In the genomic region with DNA sequence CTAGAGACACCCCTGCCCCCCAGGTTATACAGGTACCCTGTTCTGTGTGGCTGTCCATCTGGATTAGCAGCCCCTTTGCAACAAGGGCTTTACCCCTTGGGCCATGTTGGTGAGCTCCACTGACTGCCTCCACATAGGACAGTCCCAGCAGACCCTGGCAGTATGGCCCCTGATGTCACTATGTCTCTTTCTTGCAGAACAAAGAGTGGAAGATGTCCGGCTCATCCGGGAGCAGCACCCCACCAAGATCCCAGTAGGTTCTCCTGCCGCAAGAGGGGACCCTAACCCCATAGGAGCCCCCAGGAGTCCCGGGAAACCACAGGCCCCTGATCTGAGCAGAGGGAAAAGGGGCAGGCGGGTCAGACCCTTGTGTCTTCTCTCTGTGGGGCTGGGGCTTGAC, we compare ENCODE assay signal across 26 mouse cellular contexts. TPM values are rescaled to one million over a fixed set of nuclear protein-coding genes. Genes with fewer than 3 reads are reported as not detected.
"Had no signal": no experiment of that assay in that cellular context is flagged by ENCODE, and none has a peak within 500 bp of the region (broad histone marks: within the 10 kb centered on the region; RNA-seq: fewer than 3 reads in every experiment).

No protein-coding gene starts in this region.

- H3K9me3 ChIP-seq: kidney, embryonic 15.5 days; limb, embryonic 12.5 days; limb, embryonic 15.5 days; midbrain, embryonic 12.5 days; midbrain, embryonic 15.5 days; neural tube, embryonic 12.5 days; neural tube, embryonic 15.5 days had no signal

- H3K9ac ChIP-seq: kidney, embryonic 15.5 days; limb, embryonic 12.5 days; limb, embryonic 15.5 days; liver, embryonic 14.5 days; liver, postnatal 0 days; lung, embryonic 14.5 days; midbrain, embryonic 12.5 days; midbrain, embryonic 15.5 days; neural tube, embryonic 12.5 days; neural tube, embryonic 15.5 days had no signal

- ATAC-seq: liver, postnatal 0 days; lung, postnatal 0 days; midbrain, embryonic 15.5 days had no signal

- H3K4me3 ChIP-seq: kidney, embryonic 15.5 days; limb, embryonic 12.5 days; limb, embryonic 15.5 days; midbrain, embryonic 12.5 days; midbrain, embryonic 15.5 days; neural tube, embryonic 12.5 days; neural tube, embryonic 15.5 days had no signal

- H3K4me2 ChIP-seq: kidney, embryonic 15.5 days; limb, embryonic 12.5 days; limb, embryonic 15.5 days; liver, embryonic 11.5 days; lung, embryonic 14.5 days; midbrain, embryonic 15.5 days; neural tube, embryonic 12.5 days; neural tube, embryonic 15.5 days had no signal

- H3K27ac ChIP-seq: limb, embryonic 12.5 days; liver, embryonic 14.5 days; macrophage; midbrain, embryonic 12.5 days; midbrain, embryonic 15.5 days; neural tube, embryonic 12.5 days; neural tube, embryonic 15.5 days; stomach, postnatal 0 days had no signal

- H3K27me3 ChIP-seq: kidney, embryonic 15.5 days; limb, embryonic 12.5 days; limb, embryonic 15.5 days; midbrain, embryonic 12.5 days; midbrain, embryonic 15.5 days; neural tube, embryonic 12.5 days; neural tube, embryonic 15.5 days had no signal

- DNase-seq: liver, postnatal 0 days; lung, embryonic 14.5 days; right cerebral cortex, adult 18-20 months; right cerebral cortex, postnatal 14 days; right cerebral cortex, postnatal 4 days; thymus, adult 2 months; thymus, postnatal 14 days; thymus, postnatal 4 days had no signal

RNA-seq across cellular contexts. Expression of a gene that starts 49.2 kb away (rescaled TPM):
- total RNA-seq: layer of hippocampus, postnatal 25 days; left cerebral cortex, adult 18-20 months; left cerebral cortex, postnatal 10 days; left cerebral cortex, postnatal 36 days; megakaryocyte, adult 5-6 weeks had no signal
- polyA plus RNA-seq: kidney, embryonic 15.5 days; limb, embryonic 12.5 days; limb, embryonic 15.5 days; liver, embryonic 11.5 days; liver, embryonic 14.5 days; liver, postnatal 0 days; lung, embryonic 14.5 days; lung, postnatal 0 days; macrophage; midbrain, embryonic 12.5 days; midbrain, embryonic 15.5 days; neural tube, embryonic 12.5 days; neural tube, embryonic 15.5 days; stomach, embryonic 14.5 days; stomach, postnatal 0 days had no signal
